Mouse (Mus musculus) embryonic facial prominence, embryonic 14.5 days (tissue): Measurements from ENCODE around the gene Nol12. TPM values are rescaled to one million over a fixed set of nuclear protein-coding genes. Genes with fewer than 3 reads are reported as not detected.

Source experiments
- ATAC-seq: fragments of 200-750 bp; cut with Nextera tagmentation; 2 replicates; pipeline ENCODE4 v1.8.0; 2017; ENCODE audit warnings: low read depth, moderate number of reproducible peaks, moderate TSS enrichment
- DNase-seq: peaks from one replicate; pipeline ENCODE4 v3.0.0-alpha.2; 2015; ENCODE audit warnings: low spot score
- H3K27ac ChIP-seq: fragments of 300-500 bp; sonication (generic); replicated peaks from 2 replicates; pipeline ENCODE4 v1.5.1; 2014; ENCODE audit warnings: low read depth, mild to moderate bottlenecking, low read length, moderate library complexity
- H3K27me3 ChIP-seq: fragments of 300-500 bp; sonication (generic); replicated peaks from 2 replicates; pipeline ENCODE4 v1.6.1; 2014; ENCODE audit warnings: low read length; ENCODE audit not compliant: control insufficient read depth, insufficient read depth
- H3K36me3 ChIP-seq: fragments of 300-500 bp; sonication (generic); 2 replicates; pipeline ENCODE4 v1.6.1; 2014; ENCODE audit warnings: low read length, mixed read lengths; ENCODE audit not compliant: control insufficient read depth, insufficient read depth
- H3K4me1 ChIP-seq: fragments of 300-500 bp; sonication (generic); 2 replicates; pipeline ENCODE4 v1.6.1; 2014; ENCODE audit warnings: antibody characterized with exemption, low read length; ENCODE audit not compliant: control insufficient read depth, insufficient read depth
- H3K4me2 ChIP-seq: fragments of 300-500 bp; sonication (generic); 2 replicates; pipeline ENCODE4 v1.6.1; 2014; ENCODE audit warnings: low read depth, mild to moderate bottlenecking, low read length, moderate library complexity, mixed read lengths
- H3K4me3 ChIP-seq: fragments of 300-500 bp; sonication (generic); 2 replicates; pipeline ENCODE4 v1.5.1; 2014; ENCODE audit warnings: low read depth, mild to moderate bottlenecking, low read length
- H3K9ac ChIP-seq: fragments of 300-500 bp; sonication (generic); 2 replicates; pipeline ENCODE4 v1.6.1; 2014; ENCODE audit warnings: low read depth, mild to moderate bottlenecking, low read length, moderate library complexity, mixed read lengths
- H3K9me3 ChIP-seq: fragments of 300-500 bp; sonication (generic); 2 replicates; pipeline ENCODE4 v1.6.1; 2016; ENCODE audit warnings: low read length; ENCODE audit not compliant: control insufficient read depth
- WGBS: fragments of 180-500 bp; shearing (Covaris S2); extraction: QIAGEN DNeasy Blood & Tissue Kit; methylation state at CpG from one replicate; pipeline ENCODE4 v1.1.7; 2014; 5-methylcytosine and 5-hydroxymethylcytosine counted together
- polyA plus RNA-seq: library from polyadenylated mRNA; unstranded; fragments of >200 nt; fragmentation: Nextera tagmentation; extraction: Ambion mirVana; gene quantifications from 2 replicates; pipeline ENCODE4 v1.2.1, GENCODE M21; 2014

Gene Nol12
- 51.1 and 54.3 TPM in 2 replicates for polyA plus RNA-seq

DNA sequence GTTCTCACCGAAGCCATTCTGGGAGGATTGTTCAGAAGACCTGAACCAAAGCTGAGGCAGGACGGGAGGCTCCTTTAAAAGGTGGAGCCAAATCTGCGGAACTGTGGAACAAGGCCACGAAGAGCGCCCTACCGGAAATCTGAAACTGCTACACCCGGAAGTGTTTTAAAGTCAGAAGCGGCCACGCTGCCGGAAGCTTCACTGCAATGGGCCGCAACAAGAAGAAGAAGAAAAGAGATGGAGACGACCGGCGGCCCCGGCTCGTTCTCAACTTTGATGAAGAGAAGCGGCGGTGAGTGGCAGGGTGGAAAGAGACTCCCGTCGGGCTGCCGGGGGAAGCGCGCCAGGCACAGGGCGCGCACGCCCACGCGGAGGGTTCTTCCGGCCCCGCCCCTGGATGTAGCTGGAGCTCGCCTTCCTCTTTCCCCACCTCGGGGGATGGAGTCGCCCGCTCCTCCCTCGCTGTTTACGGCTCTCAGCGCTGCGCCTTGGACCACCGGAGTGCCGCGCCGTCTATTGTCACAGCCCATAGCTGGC is at the start of gene Nol12:
TSS of gene Nol12 (plus strand) at position 150 of the 537 bp plus-strand sequence.
- Histone ChIP-seq H3K4me2 (peak within 1 kb of the TSS; percentile 62), H3K36me3 (peaks cover 44% of the 10 kb centered on the region), H3K27ac (peak within 1 kb of the TSS; percentile 84), H3K9ac (peak within 1 kb of the TSS; percentile 62), H3K4me1 (peaks cover 5% of the 10 kb centered on the region; the same call in 1 of the 2 replicates), H3K9me3 (no peaks in the 10 kb centered on the region), H3K4me3 (peak within 1 kb of the TSS; percentile 51), H3K27me3 (no peaks in the 10 kb centered on the region)
- WGBS = under 1% methylated on average over 24 of the region's 42 CpGs
- DNase-seq (peak; percentile 96), ATAC-seq (peak; percentile 90)

DNA sequence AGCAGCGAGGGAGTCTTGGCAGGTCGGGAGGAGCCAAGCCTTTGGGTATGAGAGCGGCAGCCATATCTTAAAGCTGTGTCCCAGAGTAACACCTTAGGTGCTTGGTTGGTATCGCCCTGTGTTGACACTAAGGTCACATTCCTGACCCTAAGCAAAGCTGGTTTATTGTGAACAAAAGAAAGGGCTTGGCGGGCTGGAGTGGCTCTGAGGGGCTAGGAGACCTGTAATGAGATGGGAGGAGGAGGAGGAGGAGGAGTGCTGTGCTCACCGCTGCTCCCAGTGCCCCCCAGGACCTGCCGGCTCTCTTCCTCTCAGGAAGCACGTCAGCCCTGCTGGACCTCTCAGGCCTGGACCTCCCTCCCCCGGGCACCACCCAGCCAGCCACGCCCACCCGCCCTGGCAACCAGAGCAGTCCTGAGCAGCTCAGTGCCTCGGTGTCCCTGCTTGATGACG is 45.3 kb upstream of the Nol12 start:
- no peak for DNase-seq
- Histone ChIP-seq H3K36me3 (peaks cover 90% of the 10 kb centered on the region), H3K27ac (no peak overlapping the region), H3K4me3 (no peak overlapping the region), H3K9me3 (no peaks in the 10 kb centered on the region), H3K27me3 (no peaks in the 10 kb centered on the region), H3K4me2 (no peak overlapping the region), H3K9ac (no peak overlapping the region), H3K4me1 (0 out of 2 replicates have a peak, but pooled peaks cover 4% of the 10 kb centered on the region)
- ATAC-seq = no peak
- WGBS = 41% methylated on average over 10 of the region's 13 CpGs

DNA sequence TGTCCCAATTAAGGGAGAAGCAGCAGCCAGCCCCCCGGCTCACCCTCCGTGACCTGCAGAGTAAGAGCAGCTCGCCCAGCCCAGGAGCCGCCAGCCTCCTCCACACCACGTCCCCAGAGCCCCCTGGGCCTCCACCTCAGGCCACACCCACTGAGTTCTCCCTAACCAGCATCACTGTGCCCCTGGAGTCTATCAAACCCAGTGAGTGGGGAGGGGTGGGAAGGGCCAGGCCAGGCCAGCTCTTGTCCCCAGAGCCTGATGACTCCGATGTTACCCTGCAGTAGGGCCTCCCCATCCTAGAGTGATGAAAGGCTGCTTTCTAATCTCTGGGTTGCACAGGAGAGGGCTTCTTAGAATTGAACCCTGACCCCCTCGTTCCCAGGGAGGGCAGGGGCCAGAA is 42.3 kb upstream of the Nol12 start:
- Histone ChIP-seq H3K9me3 (no peaks in the 10 kb centered on the region), H3K27me3 (no peaks in the 10 kb centered on the region), H3K9ac (no peak overlapping the region; the same call in 1 of the 2 replicates), H3K27ac (no peak overlapping the region), H3K36me3 (peaks cover 69% of the 10 kb centered on the region), H3K4me2 (no peak overlapping the region), H3K4me1 (peaks cover 14% of the 10 kb centered on the region), H3K4me3 (no peak overlapping the region)
- 73% methylated on average over 5 of the region's 7 CpGs for WGBS
- DNase-seq (no peak), ATAC-seq (no peak)

GRCm38 (mm10) chr15:78894726-78895125 is 40.0 kb upstream of the Nol12 start:
- 78% methylated on average over 12 of the region's 13 CpGs for WGBS
- Histone ChIP-seq H3K4me3 (no peak overlapping the region), H3K4me1 (peaks cover 26% of the 10 kb centered on the region), H3K36me3 (peaks cover 50% of the 10 kb centered on the region), H3K9me3 (no peaks in the 10 kb centered on the region), H3K9ac (no peak overlapping the region), H3K27me3 (no peaks in the 10 kb centered on the region), H3K4me2 (no peak overlapping the region), H3K27ac (peak overlapping the region; percentile 61)
- ATAC-seq (no peak), DNase-seq (no peak)

DNA sequence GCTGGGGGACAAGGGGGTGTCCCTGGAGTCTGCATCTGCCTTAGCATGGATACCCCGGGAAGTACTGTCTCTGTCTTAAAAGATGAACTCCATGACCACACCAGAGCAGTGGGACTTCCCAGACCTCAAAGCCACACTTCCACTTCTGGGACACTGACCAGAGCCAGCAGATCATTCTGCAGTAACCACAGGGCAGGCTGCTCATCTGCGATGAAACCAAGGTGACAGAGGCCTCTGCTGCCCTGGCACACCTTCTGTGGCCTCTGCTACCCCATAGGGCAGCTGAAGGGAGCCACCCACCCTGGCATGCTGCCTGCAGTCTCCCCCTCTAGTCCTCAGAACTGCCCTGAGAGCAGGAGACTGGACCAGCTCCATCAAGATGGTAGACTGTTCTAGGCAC is 39.0 kb upstream of the Nol12 start:
- H3K4me2 ChIP-seq = no peak overlapping the region
- H3K9ac ChIP-seq = no peak overlapping the region
- H3K4me1 ChIP-seq = peaks cover 27% of the 10 kb centered on the region
- H3K27ac ChIP-seq = peak overlapping the region; percentile 55
- no peak overlapping the region for H3K4me3 ChIP-seq
- peaks cover 41% of the 10 kb centered on the region for H3K36me3 ChIP-seq
- DNase-seq = no peak
- no peaks in the 10 kb centered on the region for H3K9me3 ChIP-seq
- WGBS = 86% methylated on average over 2 of the region's 2 CpGs
- H3K27me3 ChIP-seq = no peaks in the 10 kb centered on the region
- ATAC-seq = no peak

GRCm38 (mm10) chr15:78896149-78896548 is 38.6 kb upstream of the Nol12 start:
- Histone ChIP-seq H3K27ac (peak overlapping the region; percentile 55), H3K36me3 (peaks cover 37% of the 10 kb centered on the region), H3K4me2 (no peak overlapping the region), H3K27me3 (no peaks in the 10 kb centered on the region), H3K4me1 (peaks cover 31% of the 10 kb centered on the region), H3K9me3 (no peaks in the 10 kb centered on the region), H3K9ac (no peak overlapping the region), H3K4me3 (no peak overlapping the region)
- DNase-seq (no peak), ATAC-seq (no peak)
- WGBS = 90% methylated on average over 3 of the region's 3 CpGs

DNA sequence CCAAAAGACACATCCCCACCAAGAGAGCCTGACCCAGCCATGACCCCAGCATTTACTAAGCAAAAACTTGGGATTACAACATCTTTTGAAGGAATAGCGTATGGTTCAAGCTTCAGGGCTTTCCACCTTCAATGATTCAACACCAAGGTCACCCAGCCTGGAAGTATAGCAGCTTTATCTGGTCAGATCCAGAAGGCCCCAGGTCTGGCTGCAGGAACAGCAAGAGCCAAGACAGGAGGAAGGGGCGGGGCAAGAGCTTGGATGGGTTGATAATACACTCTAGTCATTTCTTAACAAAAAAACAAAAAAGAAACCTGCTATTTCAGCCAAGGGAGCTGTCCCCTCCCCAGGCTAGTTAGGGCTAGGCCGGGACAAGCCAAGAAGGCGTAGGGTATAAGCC is 37.2 kb upstream of the Nol12 start:
- peaks cover 30% of the 10 kb centered on the region for H3K36me3 ChIP-seq
- DNase-seq (no peak), ATAC-seq (no peak)
- no peak overlapping the region for H3K9ac ChIP-seq
- H3K4me3 ChIP-seq = no peak overlapping the region
- H3K9me3 ChIP-seq = no peaks in the 10 kb centered on the region
- no peak overlapping the region for H3K4me2 ChIP-seq
- WGBS = 80% methylated on average over 4 of the region's 4 CpGs
- H3K4me1 ChIP-seq = peaks cover 34% of the 10 kb centered on the region
- H3K27ac ChIP-seq = no peak overlapping the region
- no peaks in the 10 kb centered on the region for H3K27me3 ChIP-seq

DNA sequence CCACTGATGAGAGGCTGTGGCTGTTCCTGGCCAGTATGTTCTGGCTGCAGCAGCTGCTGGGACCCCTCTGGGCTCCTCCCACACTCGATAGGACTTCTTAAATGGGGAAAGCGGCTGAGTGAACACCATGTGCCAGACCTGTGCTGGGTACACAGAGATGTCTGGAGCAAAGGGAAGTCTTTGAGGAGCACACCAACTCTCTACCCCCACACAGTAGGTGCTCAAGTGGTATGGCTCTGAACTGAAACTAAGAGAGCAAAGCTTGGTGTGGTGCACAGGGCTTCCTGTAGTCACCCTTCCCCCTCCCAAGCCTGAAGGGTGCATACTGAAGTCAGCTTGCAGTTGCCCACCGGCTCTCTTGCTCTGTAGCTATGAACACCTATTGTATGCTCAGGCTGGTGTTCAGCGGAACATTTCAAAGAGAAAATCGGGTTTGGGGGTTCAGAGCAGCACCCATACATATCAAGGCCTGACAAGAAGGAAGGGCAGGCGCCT is 36.2 kb upstream of the Nol12 start:
- peaks cover 30% of the 10 kb centered on the region; the same call in 1 of the 2 replicates for H3K36me3 ChIP-seq
- H3K9ac ChIP-seq = peak overlapping the region; percentile 83; the same call in 1 of the 2 replicates
- ATAC-seq (no peak), DNase-seq (no peak)
- WGBS = 51% methylated on average over 6 of the region's 6 CpGs
- H3K4me1 ChIP-seq = peaks cover 34% of the 10 kb centered on the region
- H3K9me3 ChIP-seq = no peaks in the 10 kb centered on the region
- H3K4me2 ChIP-seq = peak overlapping the region; percentile 81
- no peaks in the 10 kb centered on the region for H3K27me3 ChIP-seq
- peak overlapping the region; percentile 55; the same call in 1 of the 2 replicates for H3K27ac ChIP-seq
- peak overlapping the region; percentile 80; the same call in 1 of the 2 replicates for H3K4me3 ChIP-seq

GRCm38 (mm10) chr15:78899409-78899739 is 35.4 kb upstream of the Nol12 start, which contains the start of gene Gm49510:
Gene Gm49510 (plus strand): TSS chr15:78899667.
- Histone ChIP-seq H3K27ac (peak within 1 kb of the TSS; percentile 77), H3K27me3 (no peaks in the 10 kb centered on the region)
- 2% methylated on average over 17 of the region's 20 CpGs for WGBS

More at GRCm38 (mm10) chr15:78899409-78899739, 35.4 kb upstream of the Nol12 start, which contains the start of gene Gm49510:
- Histone ChIP-seq H3K4me1 (peaks cover 31% of the 10 kb centered on the region), H3K4me3 (peak within 1 kb of the TSS; percentile 80), H3K4me2 (peak within 1 kb of the TSS; percentile 81), H3K9ac (peak within 1 kb of the TSS; percentile 83), H3K36me3 (peaks cover 31% of the 10 kb centered on the region), H3K9me3 (no peaks in the 10 kb centered on the region)
- no peak for DNase-seq
- ATAC-seq = no peak
